Mouse (Mus musculus) layer of hippocampus, adult 9-10 months (tissue): ENCODE measurements around the gene Hist1h3a.
A peak's percentile ranks its signal among the peaks of the same experiment; 100 is the strongest.
"Not testable (repeated sequence)": the region's sequence is repeated elsewhere in the genome, so short reads cannot be mapped to it uniquely, and the experiment has no call there.

Experiments used
- DNase-seq: peaks from one replicate; pipeline ENCODE4 v3.0.0; 2022; ENCODE audit warnings: low spot score

Hist1h3a gene

GRCm38 (mm10) chr13:23761871-23762821 lies at the start of gene Hist1h3a:
Gene Hist1h3a (minus strand): TSS chr13:23762386.
- peak; percentile 91 for DNase-seq

GRCm38 (mm10) chr13:23806422-23807052 lies 44.4 kb upstream of the Hist1h3a start, which contains the start of gene Slc17a2:
Gene Slc17a2 (plus strand): TSS chr13:23806993.
- DNase-seq = no peak

DNA sequence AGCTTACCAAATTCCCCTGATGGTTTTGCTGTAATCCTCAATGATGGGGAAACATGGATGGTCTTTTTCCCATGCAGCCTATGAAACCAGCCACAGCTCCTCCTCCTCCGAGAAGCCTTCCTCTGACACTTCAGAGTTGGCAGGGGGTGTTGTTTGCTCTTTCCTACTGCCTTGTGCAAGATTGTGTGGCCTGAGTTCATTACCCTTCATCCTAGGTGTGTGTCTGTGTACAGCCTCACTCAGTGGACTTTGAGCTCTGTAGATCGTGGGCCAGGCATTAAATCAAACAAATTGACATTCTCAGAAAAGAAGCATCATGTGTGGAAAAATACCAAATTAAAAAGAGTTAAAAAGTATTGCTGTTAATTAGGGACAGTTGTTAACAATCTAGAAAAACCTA lies 42.3 kb upstream of the Hist1h3a start:
- no peak for DNase-seq

GRCm38 (mm10) chr13:23799405-23799804 lies 37.2 kb upstream of the Hist1h3a start:
- DNase-seq = no peak

GRCm38 (mm10) chr13:23792520-23792919 lies 30.3 kb upstream of the Hist1h3a start:
- DNase-seq = peak; percentile 18

GRCm38 (mm10) chr13:23779025-23779424 lies 16.8 kb upstream of the Hist1h3a start:
- DNase-seq = no peak

- DNase-seq = no peak
These were observed 16.2 kb upstream of the Hist1h3a start for GRCm38 (mm10) chr13:23778339-23778738.

GRCm38 (mm10) chr13:23772561-23773313 lies 10.6 kb upstream of the Hist1h3a start:
- no peak for DNase-seq

GRCm38 (mm10) chr13:23769613-23770012 lies 7.4 kb upstream of the Hist1h3a start, which contains the start of gene Trim38:
Gene Trim38 (plus strand): TSS chr13:23769913.
- DNase-seq = not testable (repeated sequence)

DNA sequence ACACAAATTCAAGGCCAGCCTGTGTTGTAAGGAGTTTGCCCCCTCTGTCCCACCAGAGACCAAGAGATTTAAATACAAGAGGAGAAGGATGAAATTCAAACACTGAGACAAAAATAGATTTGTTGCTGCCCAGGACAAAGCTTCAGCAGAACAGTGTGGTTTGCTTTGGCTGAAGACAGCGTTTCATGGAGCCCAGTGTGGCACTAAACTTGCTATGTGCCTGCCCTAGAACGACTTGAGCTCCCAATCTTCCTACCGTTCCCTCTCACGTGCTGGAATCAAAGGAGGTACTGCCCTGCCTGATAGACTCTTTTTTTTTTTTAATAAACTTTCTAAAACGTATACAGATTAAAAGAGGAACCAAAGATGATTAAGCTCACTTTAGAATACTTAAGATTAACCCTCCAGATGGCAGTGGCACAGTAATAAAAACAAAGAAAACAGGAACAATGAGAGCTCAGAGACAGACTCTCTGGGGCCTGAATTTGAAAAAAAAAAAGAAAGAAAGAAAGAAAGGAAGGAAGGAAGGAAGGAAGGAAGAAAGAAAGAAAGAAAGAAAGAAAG lies 6.7 kb upstream of the Hist1h3a start:
- no peak for DNase-seq

GRCm38 (mm10) chr13:23766772-23767171 lies 4.6 kb upstream of the Hist1h3a start:
- DNase-seq = no peak

DNA sequence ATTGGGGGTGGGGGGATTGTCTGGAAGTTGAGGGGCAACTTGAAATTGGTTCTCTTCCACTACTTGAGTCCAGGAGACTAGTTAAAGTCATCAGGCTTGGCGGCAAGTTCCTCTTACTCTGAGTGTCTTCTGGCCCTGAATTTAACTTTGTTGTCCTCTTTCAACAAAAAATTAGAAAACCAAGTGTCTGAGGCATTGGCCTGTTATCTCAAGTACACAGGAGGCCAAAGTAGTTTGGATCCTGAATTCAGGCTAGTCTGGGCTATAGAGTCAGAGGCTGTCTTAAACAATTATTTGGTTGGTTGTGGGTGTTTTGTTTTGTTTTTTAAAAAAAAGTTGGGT lies 3.0 kb upstream of the Hist1h3a start:
- no peak for DNase-seq

- DNase-seq = no peak
These were observed 2.4 kb upstream of the Hist1h3a start for GRCm38 (mm10) chr13:23764324-23765171.

GRCm38 (mm10) chr13:23763586-23764323 lies 1.6 kb upstream of the Hist1h3a start, which contains the start of gene Hist1h1a:
Gene Hist1h1a (plus strand): TSS chr13:23763666.
- DNase-seq = peak; percentile 82

DNA sequence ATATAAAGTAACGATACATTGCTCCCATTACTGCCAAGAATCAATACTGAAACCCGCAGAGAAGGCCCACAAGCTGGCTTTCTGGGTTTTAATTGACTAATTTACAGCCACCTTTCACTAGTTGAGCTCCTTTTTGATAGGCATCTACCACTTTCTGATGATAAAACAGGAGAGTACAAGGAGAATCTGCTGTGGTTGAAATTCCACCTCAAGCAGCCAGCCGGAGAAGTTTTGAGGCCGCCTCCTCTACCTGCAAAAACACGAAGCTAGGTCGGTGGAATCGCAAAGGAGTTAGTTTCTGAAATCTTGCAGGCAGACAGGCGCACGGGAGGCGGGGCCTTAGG lies 1.0 kb upstream of the Hist1h3a start:
- no peak for DNase-seq

DNA sequence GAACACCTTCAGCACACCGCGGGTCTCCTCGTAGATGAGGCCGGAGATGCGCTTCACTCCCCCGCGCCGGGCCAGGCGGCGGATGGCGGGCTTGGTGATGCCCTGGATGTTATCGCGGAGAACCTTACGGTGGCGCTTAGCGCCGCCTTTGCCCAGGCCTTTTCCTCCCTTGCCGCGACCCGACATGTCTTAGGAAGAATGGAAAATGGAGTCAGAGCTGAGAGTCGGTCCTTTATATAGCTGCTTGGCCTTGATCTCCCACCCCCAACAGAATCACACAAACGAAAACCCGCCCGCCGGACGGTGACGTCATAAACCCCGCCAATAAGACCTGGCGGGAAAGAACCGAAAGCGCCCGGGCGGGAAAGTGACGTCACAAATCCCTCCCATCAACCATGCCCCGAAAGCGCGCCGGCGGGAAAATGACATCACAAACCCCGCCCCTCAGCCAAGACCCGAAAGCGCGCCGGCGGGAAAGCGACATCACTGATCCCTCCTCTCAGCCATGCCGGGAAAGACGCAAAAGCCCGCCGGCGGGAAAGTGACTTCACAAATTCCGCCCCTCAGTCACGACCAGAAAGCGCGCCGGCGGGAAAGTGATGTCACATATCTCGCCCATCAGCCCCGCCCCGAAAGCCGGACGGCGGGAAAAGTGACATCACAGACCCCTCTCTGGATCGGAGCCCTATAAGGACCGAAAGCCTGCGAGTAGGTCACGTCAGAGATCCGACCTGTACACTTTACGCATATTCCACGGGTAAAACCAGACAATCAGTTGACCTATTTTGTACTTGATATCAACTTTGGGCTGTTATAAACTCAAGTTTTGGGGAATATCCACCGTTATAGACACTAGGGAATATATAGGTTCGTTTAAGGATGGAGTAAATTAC lies 968 bp downstream of the Hist1h3a start, which contains the start of gene Hist1h4a:
Gene Hist1h4a (minus strand): TSS at position 259 of the 893 bp plus-strand sequence.
- peak; percentile 95 for DNase-seq

DNA sequence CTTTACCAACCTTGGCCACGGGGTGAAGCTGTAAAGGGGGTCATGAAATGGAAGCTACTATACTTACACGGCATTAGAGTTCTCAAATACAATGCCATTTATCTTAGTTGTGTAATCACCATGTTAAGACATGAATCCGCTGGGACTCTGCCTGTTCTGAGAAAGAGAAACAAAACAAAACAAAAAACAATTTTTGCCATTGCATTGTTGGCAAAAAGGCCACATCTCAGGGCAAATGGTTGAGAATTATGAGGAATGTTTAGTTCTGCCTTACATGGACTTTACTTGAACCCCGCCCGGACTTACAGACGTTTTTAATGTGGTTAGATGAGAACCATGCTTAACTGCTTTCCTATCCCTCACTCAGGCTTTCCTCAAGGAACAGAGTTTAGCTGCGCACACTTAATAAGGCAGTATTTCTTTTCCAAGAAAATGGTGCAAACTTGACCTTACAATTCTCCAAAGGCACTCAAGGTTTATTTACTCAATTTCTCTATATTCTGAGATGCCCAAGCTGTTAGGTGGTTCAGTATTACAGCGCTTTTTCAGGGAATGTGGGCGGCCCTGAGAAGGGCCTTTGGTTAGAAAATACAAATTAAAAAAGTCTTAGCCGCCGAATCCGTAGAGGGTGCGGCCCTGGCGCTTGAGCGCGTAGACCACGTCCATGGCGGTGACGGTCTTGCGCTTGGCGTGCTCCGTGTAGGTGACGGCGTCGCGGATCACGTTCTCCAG lies 1.8 kb downstream of the Hist1h3a start:
- no peak for DNase-seq

DNA sequence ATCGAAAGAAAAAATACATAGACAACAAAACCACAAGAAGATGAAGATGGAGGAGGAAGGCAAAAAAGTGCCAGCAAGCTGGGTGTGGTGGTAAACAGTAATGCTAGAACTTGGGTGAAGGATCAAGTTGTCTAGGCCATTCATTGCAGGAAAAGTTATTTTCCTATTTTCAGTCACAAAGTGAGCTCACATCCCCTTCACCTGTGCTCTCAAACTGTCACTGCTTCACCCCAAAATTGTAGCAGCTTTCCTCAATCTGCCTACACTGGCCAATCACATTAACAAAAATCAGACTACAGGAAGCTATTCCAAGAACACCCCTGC lies 2.3 kb downstream of the Hist1h3a start:
- no peak for DNase-seq
